Mouse (Mus musculus): Measurements from ENCODE around the gene Wdr20.
"Not testable (repeated sequence)": the region's sequence is repeated elsewhere in the genome, so short reads cannot be mapped to it uniquely, and the experiment has no call there.

Wdr20 gene

GRCm38 (mm10) chr12:110737170-110738157, at the start of gene Wdr20:
Gene Wdr20, plus strand, starts transcription at chr12:110737944.
- peak; percentile 97 for DNase-seq

GRCm38 (mm10) chr12:110688921-110689320, 48.8 kb upstream of the Wdr20 start:
- not testable (repeated sequence) for DNase-seq

- DNase-seq: no peak
These were observed 47.7 kb upstream of the Wdr20 start for GRCm38 (mm10) chr12:110689919-110690643.

- not testable (repeated sequence) for DNase-seq
These were observed 44.4 kb upstream of the Wdr20 start for GRCm38 (mm10) chr12:110693378-110693777.

GRCm38 (mm10) chr12:110695676-110696171, 42.0 kb upstream of the Wdr20 start:
- peak; percentile 78 for DNase-seq

- DNase-seq: peak; percentile 98
These were observed 41.4 kb upstream of the Wdr20 start for GRCm38 (mm10) chr12:110696173-110696974.

GRCm38 (mm10) chr12:110696975-110697400, 40.8 kb upstream of the Wdr20 start:
- no peak for DNase-seq

GRCm38 (mm10) chr12:110697457-110697856, 40.3 kb upstream of the Wdr20 start:
- DNase-seq: no peak

GRCm38 (mm10) chr12:110698080-110698479, 39.7 kb upstream of the Wdr20 start:
- DNase-seq: no peak

GRCm38 (mm10) chr12:110698523-110699170, 39.1 kb upstream of the Wdr20 start:
- no peak for DNase-seq

GRCm38 (mm10) chr12:110699171-110699547, 38.6 kb upstream of the Wdr20 start:
- no peak for DNase-seq

GRCm38 (mm10) chr12:110700730-110701129, 37.0 kb upstream of the Wdr20 start:
- DNase-seq: no peak

GRCm38 (mm10) chr12:110701363-110701762, 36.4 kb upstream of the Wdr20 start:
- DNase-seq: not testable (repeated sequence)

GRCm38 (mm10) chr12:110702556-110702955, 35.2 kb upstream of the Wdr20 start, which contains the start of gene Hsp90aa1:
Gene Hsp90aa1, minus strand, starts transcription at chr12:110702728.
- DNase-seq: no peak

GRCm38 (mm10) chr12:110703008-110703471, 34.7 kb upstream of the Wdr20 start:
- peak; percentile 90 for DNase-seq

- no peak for DNase-seq
These were observed 34.1 kb upstream of the Wdr20 start for GRCm38 (mm10) chr12:110703682-110704081.

GRCm38 (mm10) chr12:110705419-110705818, 32.3 kb upstream of the Wdr20 start:
- not testable (repeated sequence) for DNase-seq

- DNase-seq: peak; percentile 85
These were observed 31.2 kb upstream of the Wdr20 start for GRCm38 (mm10) chr12:110706337-110707231.

- peak; percentile 54 for DNase-seq
These were observed 30.3 kb upstream of the Wdr20 start for GRCm38 (mm10) chr12:110707451-110707850.

- DNase-seq: no peak
These were observed 26.5 kb upstream of the Wdr20 start for GRCm38 (mm10) chr12:110711270-110711669.

- peak; percentile 24 for DNase-seq
These were observed 24.0 kb upstream of the Wdr20 start for GRCm38 (mm10) chr12:110713784-110714183.

Data from retina, postnatal 1 day (tissue).